Mouse (Mus musculus) embryonic facial prominence, embryonic 11.5 days (tissue): ENCODE results near the gene Gm2001. TPM values are rescaled to one million over a fixed set of nuclear protein-coding genes. Genes with fewer than 3 reads are reported as not detected.
"Not testable (repeated sequence)": the region's sequence is repeated elsewhere in the genome, so short reads cannot be mapped to it uniquely, and the experiment has no call there.

Experiments
- ATAC-seq: fragments of 200-750 bp; cut with Nextera tagmentation; replicated peaks from 2 replicates; pipeline ENCODE4 v1.8.0; 2017; ENCODE audit warnings: low read depth; ENCODE audit not compliant: insufficient number of reproducible peaks, low FRiP score, low TSS enrichment
- DNase-seq: peaks from one replicate; pipeline ENCODE4 v3.0.0-alpha.2; 2015; ENCODE audit warnings: low spot score
- H3K27ac ChIP-seq: fragments of 300-500 bp; sonication (generic); replicated peaks from 2 replicates; pipeline ENCODE4 v1.5.1; 2014; ENCODE audit warnings: mild to moderate bottlenecking, low read depth, low read length, control low read depth
- H3K27me3 ChIP-seq: fragments of 300-500 bp; sonication (generic); 2 replicates; pipeline ENCODE4 v1.6.1; 2014; ENCODE audit warnings: mild to moderate bottlenecking, low read length, moderate library complexity, mixed read lengths; ENCODE audit not compliant: control insufficient read depth, insufficient read depth
- H3K36me3 ChIP-seq: fragments of 300-500 bp; sonication (generic); replicated peaks from 2 replicates; pipeline ENCODE4 v1.6.1; 2014; ENCODE audit warnings: low read depth, mild to moderate bottlenecking, low read length, moderate library complexity, mixed read lengths; ENCODE audit not compliant: control insufficient read depth, insufficient read depth
- H3K4me1 ChIP-seq: fragments of 300-500 bp; sonication (generic); 2 replicates; pipeline ENCODE4 v1.6.1; 2014; ENCODE audit warnings: low read length, mixed read lengths; ENCODE audit not compliant: control insufficient read depth, insufficient read depth
- H3K4me2 ChIP-seq: fragments of 300-500 bp; sonication (generic); 2 replicates; pipeline ENCODE4 v1.6.1; 2014; ENCODE audit warnings: low read depth, mild to moderate bottlenecking, control low read depth, low read length, moderate library complexity
- H3K4me3 ChIP-seq: fragments of 300-500 bp; sonication (generic); 2 replicates; pipeline ENCODE4 v1.5.1; 2014; ENCODE audit warnings: low read depth, low read length, control low read depth
- H3K9ac ChIP-seq: fragments of 300-500 bp; sonication (generic); replicated peaks from 2 replicates; pipeline ENCODE4 v1.6.1; 2014; ENCODE audit warnings: mild to moderate bottlenecking, control low read depth, low read length
- H3K9me3 ChIP-seq: fragments of 300-500 bp; sonication (generic); replicated peaks from 2 replicates; pipeline ENCODE4 v1.6.1; 2016; ENCODE audit warnings: mild to moderate bottlenecking, low read length, inconsistent platforms, mixed read lengths; ENCODE audit not compliant: control insufficient read depth
- WGBS: fragments of 180-500 bp; shearing (Covaris S2); extraction: QIAGEN DNeasy Blood & Tissue Kit; methylation state at CpG from one replicate; pipeline ENCODE4 v1.1.7; 2014; 5-methylcytosine and 5-hydroxymethylcytosine counted together
- polyA plus RNA-seq: library from polyadenylated mRNA; unstranded; fragments of >200 nt; fragmentation: Nextera tagmentation; extraction: Ambion mirVana; gene quantifications from 2 replicates; pipeline ENCODE4 v1.2.1, GENCODE M21; 2014

Gene Gm2001
- polyA plus RNA-seq, result not detected in 2 replicates

- H3K36me3 ChIP-seq, H3K27me3 ChIP-seq, H3K9me3 ChIP-seq, ATAC-seq, H3K27ac ChIP-seq, H3K4me2 ChIP-seq, H3K4me1 ChIP-seq, DNase-seq, H3K9ac ChIP-seq, H3K4me3 ChIP-seq: not testable (repeated sequence)
- 65% methylated on average over 1 of the region's 2 CpGs for WGBS
Measured at GRCm38 (mm10) chr12:87842239-87842638, at the start of gene Gm2001. Gene Gm2001, minus strand, starts transcription at chr12:87842339.

- H3K36me3 ChIP-seq, ATAC-seq, H3K4me2 ChIP-seq, H3K27ac ChIP-seq, H3K27me3 ChIP-seq, H3K9ac ChIP-seq, H3K4me1 ChIP-seq, H3K4me3 ChIP-seq, DNase-seq, H3K9me3 ChIP-seq: not testable (repeated sequence)
- 75% methylated on average over 5 of the region's 5 CpGs for WGBS
Measured at GRCm38 (mm10) chr12:87873772-87874171, 31.6 kb upstream of the Gm2001 start, which contains the start of gene Gm2016. Gene Gm2016, plus strand, starts transcription at chr12:87874072.

GRCm38 (mm10) chr12:87864048-87864447 is 21.9 kb upstream of the Gm2001 start:
- not testable (repeated sequence) for H3K4me2 ChIP-seq, ATAC-seq, H3K9me3 ChIP-seq, H3K27ac ChIP-seq, DNase-seq, H3K36me3 ChIP-seq, H3K9ac ChIP-seq, H3K4me3 ChIP-seq, H3K27me3 ChIP-seq, H3K4me1 ChIP-seq
- 78% methylated on average over 2 of the region's 2 CpGs for WGBS

GRCm38 (mm10) chr12:87863638-87864037 is 21.5 kb upstream of the Gm2001 start:
- not testable (repeated sequence) for H3K36me3 ChIP-seq, DNase-seq, ATAC-seq, H3K9ac ChIP-seq, H3K4me3 ChIP-seq, H3K27me3 ChIP-seq, H3K9me3 ChIP-seq, H3K4me1 ChIP-seq, H3K4me2 ChIP-seq, H3K27ac ChIP-seq
- 94% methylated on average over 9 of the region's 11 CpGs for WGBS

GRCm38 (mm10) chr12:87861740-87862692 is 19.9 kb upstream of the Gm2001 start:
- not testable (repeated sequence) for H3K27me3 ChIP-seq, H3K36me3 ChIP-seq, H3K4me1 ChIP-seq, H3K9ac ChIP-seq, ATAC-seq, H3K4me3 ChIP-seq, H3K27ac ChIP-seq, H3K4me2 ChIP-seq, DNase-seq, H3K9me3 ChIP-seq
- 84% methylated on average over 23 of the region's 23 CpGs for WGBS

- DNase-seq, H3K9me3 ChIP-seq, H3K4me3 ChIP-seq, H3K9ac ChIP-seq, ATAC-seq, H3K4me2 ChIP-seq, H3K4me1 ChIP-seq, H3K36me3 ChIP-seq, H3K27me3 ChIP-seq, H3K27ac ChIP-seq: not testable (repeated sequence)
- 76% methylated on average over 1 of the region's 1 CpGs for WGBS
Measured at GRCm38 (mm10) chr12:87856067-87856466, 13.9 kb upstream of the Gm2001 start.

GRCm38 (mm10) chr12:87850657-87851056 is 8.5 kb upstream of the Gm2001 start:
- no CpG with 5 or more reads among the region's 2 CpGs for WGBS
- ATAC-seq, H3K9ac ChIP-seq, DNase-seq, H3K4me1 ChIP-seq, H3K4me3 ChIP-seq, H3K9me3 ChIP-seq, H3K27ac ChIP-seq, H3K4me2 ChIP-seq, H3K36me3 ChIP-seq, H3K27me3 ChIP-seq: not testable (repeated sequence)

GRCm38 (mm10) chr12:87816277-87816676 is 25.9 kb downstream of the Gm2001 start, which contains the start of gene BB287469:
Gene BB287469, plus strand, starts transcription at chr12:87816577.
- not testable (repeated sequence) for DNase-seq, H3K9ac ChIP-seq, ATAC-seq, H3K36me3 ChIP-seq, H3K4me3 ChIP-seq, H3K27me3 ChIP-seq, H3K4me2 ChIP-seq, H3K9me3 ChIP-seq, H3K4me1 ChIP-seq, H3K27ac ChIP-seq
- 93% methylated on average over 3 of the region's 6 CpGs for whole genome bisulfite sequencing
